Mouse (Mus musculus) kidney, adult 2 months (tissue): ENCODE results near the gene Nedd4.

Source experiments
- CTCF ChIP-seq: fragments of 200-500 bp; conservative IDR thresholded peaks from 2 replicates; pipeline ENCODE4 v1.5.1; 2011; ENCODE audit warnings: low read depth, mild to moderate bottlenecking, control low read depth, low read length, moderate library complexity, mixed read lengths; ENCODE audit not compliant: insufficient read depth, insufficient read length
- POLR2A ChIP-seq: fragments of 200-500 bp; IDR thresholded peaks from one replicate; pipeline ENCODE4 v1.6.1; 2011; ENCODE audit warnings: low read depth, low read length, control low read depth

DNA sequence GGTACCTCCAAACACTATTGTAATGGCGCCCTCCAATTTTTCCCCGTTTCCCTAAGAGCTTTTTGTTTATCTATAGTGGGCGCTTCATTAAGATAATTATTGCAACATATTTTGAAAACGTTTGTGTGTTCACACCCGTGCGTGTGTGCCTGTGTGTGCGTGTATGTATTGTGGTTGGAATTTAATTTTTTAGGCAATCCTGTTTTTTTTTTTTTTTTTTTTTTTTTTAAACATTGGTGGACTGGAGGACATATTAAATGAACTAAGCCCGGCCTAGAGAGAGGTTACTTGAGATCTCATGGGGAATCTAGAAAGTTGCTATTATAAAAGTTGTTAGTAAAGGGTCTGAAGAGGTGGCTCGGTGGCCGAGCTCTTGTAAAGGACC, 1.4 kb downstream of the Nedd4 start:
- no peak for TF ChIP-seq CTCF
- no peak for TF ChIP-seq POLR2A
